17 mouse cellular contexts compared by ENCODE assay signal in the genomic region with DNA sequence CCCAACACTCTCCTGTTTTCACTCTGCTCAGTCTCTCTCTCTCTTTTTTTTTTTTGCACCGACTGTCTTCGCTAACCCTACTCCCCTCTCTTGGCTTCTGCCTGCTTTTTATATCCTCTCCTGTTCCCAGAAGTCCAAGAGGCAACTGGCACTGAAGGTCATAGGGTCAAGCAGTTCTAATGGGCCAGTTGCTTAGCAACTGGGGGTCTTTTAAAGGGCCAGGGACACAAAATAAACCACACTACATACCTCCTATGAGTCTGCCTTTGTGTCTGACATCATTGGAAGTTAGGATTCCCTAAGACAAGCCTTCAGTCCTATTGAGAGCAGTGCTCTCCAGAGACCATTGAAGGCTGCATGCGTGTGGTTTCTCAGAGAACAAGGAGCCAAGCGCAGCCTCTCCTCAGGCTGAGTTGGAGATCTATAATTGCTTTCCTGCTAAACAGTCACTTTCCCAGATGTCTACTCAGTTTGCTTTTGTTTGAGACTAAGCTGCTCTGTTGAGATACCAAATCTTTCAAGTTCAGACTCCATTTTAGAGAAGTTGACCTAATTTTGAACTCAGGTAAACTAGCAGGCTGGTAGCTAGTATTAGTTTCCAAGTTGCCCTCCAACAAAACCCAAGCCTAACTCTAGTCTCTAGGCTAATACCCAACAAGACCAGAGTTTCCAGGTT. TPM values are rescaled to one million over a fixed set of nuclear protein-coding genes. Genes with fewer than 3 reads are reported as not detected.
A peak's percentile ranks its signal among the peaks of the same experiment; 100 is the strongest.
DNase-seq lines count a peak whose midpoint lies in the region; ATAC-seq and TF ChIP-seq lines count a peak whose summit lies in the region.
"Had no signal": no experiment of that assay in that cellular context is flagged by ENCODE, and none has a peak within 500 bp of the region (broad histone marks: within the 10 kb centered on the region; RNA-seq: fewer than 3 reads in every experiment).

No protein-coding gene starts in this region.

- 54% methylated on average over 4 of the region's 4 CpGs for WGBS in heart, embryonic 11.5 days (ENCODE audit: insufficient replicate concordance)
- 30% methylated on average over 4 of the region's 4 CpGs for whole genome bisulfite sequencing in limb, embryonic 11.5 days

- H3K4me3 ChIP-seq in heart, embryonic 11.5 days (ENCODE audit: low read depth, low read length): no peak overlapping the region
- H3K4me3 ChIP-seq in limb, embryonic 11.5 days (ENCODE audit: low read depth, low read length): no peak overlapping the region
- H3K4me3 ChIP-seq: embryonic facial prominence, embryonic 12.5 days; heart, embryonic 15.5 days had no signal

- no peak for DNase-seq in heart, adult 8-10 months (ENCODE audit: low spot score)
- DNase-seq in ES-CJ7 (ENCODE audit: low read depth, low spot score): peak; percentile 46
- peak; percentile 19 for DNase-seq in brain, embryonic 14.5 days (ENCODE audit: low read depth)
- DNase-seq in limb, embryonic 11.5 days (ENCODE audit: low spot score): no peak
- no peak for DNase-seq in cerebellum, adult 18-20 months
- DNase-seq in spleen, postnatal 4 days (ENCODE audit: low spot score in 2 of 2): no peak
- no peak for DNase-seq in left cerebral cortex, postnatal 25 days (ENCODE audit: low spot score in 2 of 2)
- DNase-seq: cerebellum, adult 2 months; gastrocnemius, postnatal 14 days; liver; lung, embryonic 14.5 days; spleen, adult 18-20 months had no signal

- H3K4me2 ChIP-seq in heart, embryonic 11.5 days: no peak overlapping the region
- H3K4me2 ChIP-seq in limb, embryonic 11.5 days (ENCODE audit: low read depth, severe bottlenecking): no peak overlapping the region
- H3K4me2 ChIP-seq: embryonic facial prominence, embryonic 12.5 days; heart, embryonic 15.5 days; lung, embryonic 14.5 days had no signal

- peak overlapping the region; percentile 59 for H3K27ac ChIP-seq in heart, embryonic 11.5 days (ENCODE audit: low read depth, low read length)
- no peak overlapping the region for H3K27ac ChIP-seq in limb, embryonic 11.5 days (replicated peaks; ENCODE audit: low read depth, low read length)
- H3K27ac ChIP-seq: embryonic facial prominence, embryonic 12.5 days; heart, embryonic 15.5 days had no signal

- no peaks in the 10 kb centered on the region for H3K27me3 ChIP-seq in heart, embryonic 11.5 days (ENCODE audit: control insufficient read depth, insufficient read depth, low read length)
- no peaks in the 10 kb centered on the region for H3K27me3 ChIP-seq in limb, embryonic 11.5 days (ENCODE audit: control insufficient read depth, insufficient read depth, low read length)
- H3K27me3 ChIP-seq: embryonic facial prominence, embryonic 12.5 days; heart, embryonic 15.5 days had no signal

- no peak for TF ChIP-seq CTCF in brain, embryonic 14.5 days (IDR thresholded peaks at IDR 0.05; ENCODE audit: borderline replicate concordance, extremely low read depth, insufficient read depth, insufficient read length)

- peaks cover 15% of the 10 kb centered on the region; the same call in 1 of the 2 replicates for H3K4me1 ChIP-seq in heart, embryonic 11.5 days (ENCODE audit: control insufficient read depth, insufficient read depth, low read length)
- peaks cover 6% of the 10 kb centered on the region; the same call in 1 of the 2 replicates for H3K4me1 ChIP-seq in limb, embryonic 11.5 days (ENCODE audit: control insufficient read depth, insufficient read depth, low read length)

- no peak for ATAC-seq in heart, embryonic 11.5 days (replicated peaks; ENCODE audit: insufficient number of reproducible peaks, low FRiP score, low TSS enrichment)
- no peak for ATAC-seq in limb, embryonic 11.5 days (ENCODE audit: insufficient number of reproducible peaks, low FRiP score, low TSS enrichment, low read depth)
- ATAC-seq: inflammation-experienced regulatory T-cells, adult 6 months had no signal

- H3K9ac ChIP-seq in heart, embryonic 11.5 days (ENCODE audit: low read depth, low read length): peak overlapping the region; percentile 28; the same call in 1 of the 2 replicates
- 0 out of 2 replicates have a peak overlapping the region, but pooled peaks have one; percentile 32 for H3K9ac ChIP-seq in limb, embryonic 11.5 days (ENCODE audit: low read length)
- H3K9ac ChIP-seq: embryonic facial prominence, embryonic 12.5 days; heart, embryonic 15.5 days; lung, embryonic 14.5 days had no signal

- no peaks in the 10 kb centered on the region for H3K36me3 ChIP-seq in heart, embryonic 11.5 days (ENCODE audit: control insufficient read depth, insufficient read depth, low read length)
- H3K36me3 ChIP-seq in limb, embryonic 11.5 days (ENCODE audit: control insufficient read depth, insufficient read depth, low read length): no peaks in the 10 kb centered on the region
- H3K36me3 ChIP-seq: embryonic facial prominence, embryonic 12.5 days; heart, embryonic 15.5 days had no signal

- TF ChIP-seq POLR2A in brain, embryonic 14.5 days (IDR thresholded peaks at IDR 0.05; ENCODE audit: borderline replicate concordance, extremely low read depth, insufficient read depth, insufficient read length, poor library complexity, severe bottlenecking): no peak

- intact Hi-C loops in left cerebral cortex, postnatal 25 days (cut with DNase I): no loop called here

- no peaks in the 10 kb centered on the region for H3K9me3 ChIP-seq in heart, embryonic 11.5 days (replicated peaks; ENCODE audit: control insufficient read depth, low read length)
- H3K9me3 ChIP-seq in limb, embryonic 11.5 days (ENCODE audit: control insufficient read depth, low read length): no peaks in the 10 kb centered on the region
- H3K9me3 ChIP-seq: embryonic facial prominence, embryonic 12.5 days; G1E; heart, embryonic 15.5 days had no signal

RNA-seq across cellular contexts. Expression of a gene that starts 4.9 kb away (rescaled TPM):
- polyA plus RNA-seq in heart, embryonic 11.5 days (2014; fragmentation: Nextera tagmentation; extraction: Ambion mirVana): 63.0 and 77.0 TPM in 2 replicates
- total RNA-seq in heart, adult 8-10 months (2022): 10 to 100 TPM; 37.8 to 39.8 (median 39.2) TPM
- polyA plus RNA-seq in brain, embryonic 14.5 days (2012; rRNA removed): 93.4 and 93.8 TPM in 2 replicates
- polyA plus RNA-seq in limb, embryonic 11.5 days (2014; fragmentation: Nextera tagmentation; extraction: Ambion mirVana): 75.6 and 84.4 TPM in 2 replicates
- 10 to 100 TPM; 81.0 to 85.9 TPM for total RNA-seq in left cerebral cortex, postnatal 25 days (2021)

RNA-seq across cellular contexts. Expression of a gene that starts 26.4 kb away (rescaled TPM):
- 61.1 and 69.5 TPM in 2 replicates for polyA plus RNA-seq in heart, embryonic 11.5 days (2014; fragmentation: Nextera tagmentation; extraction: Ambion mirVana)
- 10 to 100 TPM; 43.3 to 50.2 (median 45.4) TPM for total RNA-seq in heart, adult 8-10 months (2022)
- 73.0 and 73.1 TPM in 2 replicates for polyA plus RNA-seq in brain, embryonic 14.5 days (2012; rRNA removed)
- 85.9 and 91.7 TPM in 2 replicates for polyA plus RNA-seq in limb, embryonic 11.5 days (2014; fragmentation: Nextera tagmentation; extraction: Ambion mirVana)
- total RNA-seq in left cerebral cortex, postnatal 25 days (2021): 10 to 100 TPM; 65.7 to 77.2 TPM

RNA-seq across cellular contexts. Expression of a gene that starts 39.1 kb away (rescaled TPM):
- 59.1 and 64.6 TPM in 2 replicates for polyA plus RNA-seq in heart, embryonic 11.5 days (2014; fragmentation: Nextera tagmentation; extraction: Ambion mirVana)
- total RNA-seq in heart, adult 8-10 months (2022): 10 to 100 TPM; 48.8 to 59.2 (median 53.4) TPM
- polyA plus RNA-seq in brain, embryonic 14.5 days (2012; rRNA removed): 12.6 and 17.5 TPM in 2 replicates
- 44.7 and 44.9 TPM in 2 replicates for polyA plus RNA-seq in limb, embryonic 11.5 days (2014; fragmentation: Nextera tagmentation; extraction: Ambion mirVana)
- total RNA-seq in left cerebral cortex, postnatal 25 days (2021): 10 to 100 TPM; 24.0 to 27.5 TPM

RNA-seq across cellular contexts. Expression of a gene that starts 53.2 kb away (rescaled TPM):
- 32.4 and 34.2 TPM in 2 replicates for polyA plus RNA-seq in heart, embryonic 11.5 days (2014; fragmentation: Nextera tagmentation; extraction: Ambion mirVana)
- 10 to 100 TPM; 17.7 to 24.8 (median 20.2) TPM for total RNA-seq in heart, adult 8-10 months (2022)
- 46.6 and 52.7 TPM in 2 replicates for polyA plus RNA-seq in brain, embryonic 14.5 days (2012; rRNA removed)
- 60.8 and 61.8 TPM in 2 replicates for polyA plus RNA-seq in limb, embryonic 11.5 days (2014; fragmentation: Nextera tagmentation; extraction: Ambion mirVana)
- total RNA-seq in left cerebral cortex, postnatal 25 days (2021): 10 to 100 TPM; 39.9 to 44.0 TPM

Comparison
In these comparisons a context has a peak if more than half of its experiments do, and no peak if none do; other contexts are left out.
1. DNase-seq: peak in ES-CJ7 (single experiment) and brain, embryonic 14.5 days (single experiment); none in heart, adult 8-10 months (single experiment), limb, embryonic 11.5 days (single experiment), cerebellum, adult 18-20 months (0 of 2), spleen, postnatal 4 days (0 of 2) and left cerebral cortex, postnatal 25 days (0 of 2).